In the genomic region with DNA sequence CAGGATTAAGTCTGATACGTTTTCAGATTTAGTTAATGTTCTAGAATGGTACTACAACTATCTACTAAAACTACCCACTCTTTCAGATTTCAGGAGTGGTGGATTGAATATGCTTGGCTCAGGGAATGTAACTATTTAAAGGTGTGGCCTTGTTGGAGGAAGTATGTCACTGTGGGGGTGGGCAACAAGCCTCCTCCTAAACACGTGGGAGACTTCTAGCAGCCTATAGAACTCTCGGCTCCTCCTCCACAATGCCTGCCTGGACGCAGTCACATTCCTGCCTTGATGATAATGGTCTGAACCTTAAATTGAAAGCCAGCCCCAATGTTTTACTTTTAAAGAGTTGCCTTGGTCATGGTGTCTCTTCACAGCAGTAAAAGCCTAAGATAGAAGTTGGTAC, we compare ENCODE assay signal across 24 mouse cellular contexts. TPM values are rescaled to one million over a fixed set of nuclear protein-coding genes. Genes with fewer than 3 reads are reported as not detected.
DNase-seq lines count a peak whose midpoint lies in the region; ATAC-seq lines count a peak whose summit lies in the region.
"Had no signal": no experiment of that assay in that cellular context is flagged by ENCODE, and none has a peak within 500 bp of the region (broad histone marks: within the 10 kb centered on the region; RNA-seq: fewer than 3 reads in every experiment).

No protein-coding gene starts in this region.

- H3K27me3 ChIP-seq in heart, embryonic 12.5 days (replicated peaks) = no peaks in the 10 kb centered on the region
- H3K27me3 ChIP-seq: CH12.LX; embryonic facial prominence, embryonic 12.5 days; forebrain, embryonic 13.5 days; forebrain, embryonic 15.5 days; Patski had no signal

- H3K27ac ChIP-seq in heart, embryonic 12.5 days (ENCODE audit: poor library complexity, severe bottlenecking) = 0 out of 2 replicates have a peak overlapping the region, but pooled peaks have one; percentile 11
- H3K27ac ChIP-seq: embryonic facial prominence, embryonic 10.5 days; embryonic facial prominence, embryonic 12.5 days; forebrain, embryonic 13.5 days; forebrain, embryonic 15.5 days had no signal

- no peak for DNase-seq in frontal cortex, adult 2 months (ENCODE audit: extremely low spot score in 1 of 2, low spot score in 1 of 2)
- no peak for DNase-seq in heart, adult 8-10 months (ENCODE audit: low spot score)
- DNase-seq in layer of hippocampus, adult 9-10 months (ENCODE audit: low spot score) = no peak
- DNase-seq: adrenal gland, adult 8-10 months; adrenal gland, postnatal 14 days; adrenal gland, postnatal 36 days; B cell, adult 2 months; cerebellum, adult 11-12 months; cerebellum, adult 2 months; cerebellum, adult 9-10 months; cerebellum, postnatal 10 days; cerebellum, postnatal 25 days; forebrain, postnatal 0 days had no signal

- H3K36me3 ChIP-seq in heart, embryonic 12.5 days = peaks cover 40% of the 10 kb centered on the region

- no peak overlapping the region for H3K4me3 ChIP-seq in heart, embryonic 12.5 days
- H3K4me3 ChIP-seq: embryonic facial prominence, embryonic 10.5 days; embryonic facial prominence, embryonic 12.5 days; forebrain, embryonic 13.5 days; forebrain, embryonic 15.5 days had no signal

- ATAC-seq in frontal cortex, adult (ENCODE audit: low TSS enrichment) = peak; percentile 57
- ATAC-seq in heart, embryonic 12.5 days (ENCODE audit: insufficient number of reproducible peaks, low FRiP score) = no peak
- ATAC-seq: activated CD4-positive, CD25-positive, alpha-beta regulatory T cell, adult 4 months; CD4-positive, CD25-positive, alpha-beta regulatory T cell, adult 4 months; forebrain, embryonic 13.5 days; forebrain, embryonic 15.5 days; forebrain, postnatal 0 days; Patski had no signal

- peaks cover 28% of the 10 kb centered on the region for H3K4me1 ChIP-seq in heart, embryonic 12.5 days (replicated peaks)

- H3K4me2 ChIP-seq in heart, embryonic 12.5 days = no peak overlapping the region
- H3K4me2 ChIP-seq: embryonic facial prominence, embryonic 12.5 days; forebrain, embryonic 13.5 days; forebrain, embryonic 15.5 days had no signal

- no peak overlapping the region for H3K9ac ChIP-seq in heart, embryonic 12.5 days
- H3K9ac ChIP-seq: embryonic facial prominence, embryonic 12.5 days; forebrain, embryonic 13.5 days; forebrain, embryonic 15.5 days; forebrain, postnatal 0 days had no signal

- H3K9me3 ChIP-seq in heart, embryonic 12.5 days (replicated peaks) = no peaks in the 10 kb centered on the region
- H3K9me3 ChIP-seq: embryonic facial prominence, embryonic 10.5 days; embryonic facial prominence, embryonic 12.5 days; forebrain, embryonic 13.5 days; forebrain, embryonic 15.5 days; G1E had no signal

- 68% methylated on average over 4 of the region's 4 CpGs for WGBS in heart, embryonic 12.5 days

RNA-seq across cellular contexts. Expression of gene Cand1, which starts 16.2 kb away (rescaled TPM):
- polyA plus RNA-seq in frontal cortex, adult 2 months (2012; rRNA removed) = 32.6 and 37.0 TPM in 2 replicates
- 66.0 and 71.3 TPM in 2 replicates for polyA plus RNA-seq in heart, embryonic 12.5 days (2016; fragmentation: Nextera tagmentation; extraction: Ambion mirVana)
- 10 to 100 TPM; 33.2 to 50.0 (median 38.3) TPM for total RNA-seq in heart, adult 8-10 months (2022)
